Mouse (Mus musculus) cerebellum, adult 2 months (tissue): ENCODE results near the gene Atp2b4.

ENCODE experiments used
- CTCF ChIP-seq: fragments of 200-500 bp; IDR thresholded peaks from 2 replicates; pipeline ENCODE4 v1.5.1; 2011; ENCODE audit warnings: low read depth, mild to moderate bottlenecking, control low read depth, low read length, moderate library complexity, borderline replicate concordance; ENCODE audit not compliant: insufficient read depth
- POLR2A ChIP-seq: fragments of 200-500 bp; IDR thresholded peaks from 2 replicates; pipeline ENCODE4 v1.6.1; 2011; ENCODE audit warnings: low read length, control low read depth, borderline replicate concordance; ENCODE audit not compliant: insufficient read depth

- TF ChIP-seq POLR2A (no peak), CTCF (no peak)
Measured at GRCm38 (mm10) chr1:133694876-133695275, 106.0 kb downstream of the Atp2b4 start.
